Mouse (Mus musculus) ovary, postnatal 36 days (tissue): ENCODE data around the gene Gpr15.
A peak's percentile ranks its signal among the peaks of the same experiment; 100 is the strongest.

ENCODE experiments used
- DNase-seq: peaks from one replicate; pipeline ENCODE4 v3.0.0; 2022; ENCODE audit warnings: low spot score, mixed read lengths

Gpr15 gene

GRCm38 (mm10) chr16:58670643-58671042, 48.2 kb downstream of the Gpr15 start:
- no peak for DNase-seq

GRCm38 (mm10) chr16:58669917-58670630, 48.8 kb downstream of the Gpr15 start, which contains the start of gene Cpox:
Cpox (plus strand) TSS chr16:58670292.
- peak; percentile 82 for DNase-seq

DNA sequence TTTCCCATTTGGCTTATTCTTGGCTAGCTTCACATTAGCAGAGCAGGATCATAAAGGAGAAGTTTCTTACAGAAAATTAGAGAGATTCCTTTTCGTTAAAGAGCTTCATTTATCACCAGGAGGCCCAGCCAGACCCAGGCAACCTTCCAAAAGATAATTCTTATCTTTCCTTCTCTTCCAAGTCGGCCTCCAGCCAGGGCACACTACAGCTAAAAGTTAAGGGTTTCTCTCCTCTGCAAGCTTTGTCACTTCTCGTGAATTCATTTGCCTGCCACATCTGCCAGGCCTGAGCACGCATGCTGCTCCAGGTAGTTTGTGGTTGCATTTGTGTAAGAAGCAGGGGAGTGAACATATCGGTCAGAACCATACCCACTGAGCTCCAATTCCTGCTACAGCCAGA, 49.6 kb downstream of the Gpr15 start:
- DNase-seq = peak; percentile 25

DNA sequence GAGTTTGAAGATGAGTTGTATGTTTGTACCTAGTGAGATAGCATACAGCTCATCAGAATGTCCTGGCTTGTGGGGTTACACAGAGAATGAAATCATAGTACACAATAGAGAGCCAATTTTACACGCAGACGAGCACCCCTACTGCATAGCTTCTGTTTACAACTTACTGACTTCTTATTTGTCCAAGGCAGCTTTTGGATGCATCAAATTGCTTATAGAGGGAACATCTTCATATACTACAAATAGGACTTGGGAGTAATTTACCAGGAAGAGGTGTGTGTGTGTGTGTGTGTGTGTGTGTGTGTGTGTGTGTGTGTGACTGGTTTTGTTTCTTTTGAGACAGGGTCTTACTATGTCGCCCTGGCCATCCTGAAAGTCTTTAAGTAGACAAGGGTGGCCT, 50.3 kb downstream of the Gpr15 start:
- DNase-seq = no peak
